Comparison of ENCODE assay signal across 13 mouse cellular contexts in genomic region chr4:105223101-105223924, GRCm38 (mm10).
DNase-seq lines count a peak whose midpoint lies in the region; ATAC-seq and TF ChIP-seq lines count a peak whose summit lies in the region.
"Had no signal": no experiment of that assay in that cellular context is flagged by ENCODE, and none has a peak within 500 bp of the region (broad histone marks: within the 10 kb centered on the region; RNA-seq: fewer than 3 reads in every experiment).

No protein-coding gene starts in this region.

- H3K27me3 ChIP-seq in heart, embryonic 13.5 days (replicated peaks): no peaks in the 10 kb centered on the region
- no peaks in the 10 kb centered on the region for H3K27me3 ChIP-seq in lung, postnatal 0 days (replicated peaks; ENCODE audit: insufficient read depth, low read length)
- no peaks in the 10 kb centered on the region for H3K27me3 ChIP-seq in embryonic facial prominence, embryonic 13.5 days
- H3K27me3 ChIP-seq: embryonic facial prominence, embryonic 15.5 days had no signal

- H3K9me3 ChIP-seq in heart, embryonic 13.5 days: no peaks in the 10 kb centered on the region
- H3K9me3 ChIP-seq in lung, postnatal 0 days (ENCODE audit: low read length): no peaks in the 10 kb centered on the region
- H3K9me3 ChIP-seq in embryonic facial prominence, embryonic 13.5 days: no peaks in the 10 kb centered on the region
- H3K9me3 ChIP-seq: embryonic facial prominence, embryonic 15.5 days had no signal

- intact Hi-C loops in heart, postnatal 25 days (cut with DNase I): loop anchor here (1.0 to 5.0 kb wide), 2 partner anchors 36 to 94 kb away; no protein-coding TSS in a partner anchor

- H3K9ac ChIP-seq in heart, embryonic 13.5 days: no peak overlapping the region
- no peak overlapping the region for H3K9ac ChIP-seq in lung, postnatal 0 days (replicated peaks; ENCODE audit: low read depth)
- H3K9ac ChIP-seq in embryonic facial prominence, embryonic 13.5 days: no peak overlapping the region
- H3K9ac ChIP-seq: embryonic facial prominence, embryonic 15.5 days had no signal

- no peak for DNase-seq in heart, postnatal 25 days (ENCODE audit: low spot score)
- DNase-seq in lung, postnatal 0 days (ENCODE audit: low spot score): no peak
- DNase-seq in lung, postnatal 14 days: no peak
- DNase-seq in right cerebral cortex, postnatal 25 days: no peak
- no peak for DNase-seq in embryo, embryonic 10 days (ENCODE audit: low spot score)
- DNase-seq: cerebellum, postnatal 14 days; midbrain, embryonic 14.5 days; right cerebral cortex, adult 18-20 months; thymus, postnatal 25 days had no signal

- peaks cover 46% of the 10 kb centered on the region for H3K36me3 ChIP-seq in heart, embryonic 13.5 days
- peaks cover 32% of the 10 kb centered on the region for H3K36me3 ChIP-seq in lung, postnatal 0 days (ENCODE audit: insufficient read depth, low read length)
- peaks cover 99% of the 10 kb centered on the region for H3K36me3 ChIP-seq in embryonic facial prominence, embryonic 13.5 days

- peak overlapping the region; percentile 37 for H3K27ac ChIP-seq in heart, embryonic 13.5 days (replicated peaks)
- peak overlapping the region; percentile 16; the same call in 1 of the 2 replicates for H3K27ac ChIP-seq in lung, postnatal 0 days (ENCODE audit: low read length)
- H3K27ac ChIP-seq in embryonic facial prominence, embryonic 13.5 days: peak overlapping the region; percentile 28
- H3K27ac ChIP-seq: embryonic facial prominence, embryonic 15.5 days had no signal

- TF ChIP-seq CTCF in lung, postnatal 0 days (IDR thresholded peaks at IDR 0.05): no peak

- no peak for TF ChIP-seq EP300 in lung, postnatal 0 days (IDR thresholded peaks at IDR 0.05)

- H3K4me3 ChIP-seq in heart, embryonic 13.5 days: no peak overlapping the region
- no peak overlapping the region for H3K4me3 ChIP-seq in lung, postnatal 0 days (ENCODE audit: low read depth, low read length)
- no peak overlapping the region for H3K4me3 ChIP-seq in embryonic facial prominence, embryonic 13.5 days
- H3K4me3 ChIP-seq: embryonic facial prominence, embryonic 15.5 days had no signal

- 73% methylated on average over 5 of the region's 5 CpGs for WGBS in heart, embryonic 13.5 days
- WGBS in lung, postnatal 0 days: 68% methylated on average over 5 of the region's 5 CpGs
- 79% methylated on average over 5 of the region's 5 CpGs for WGBS in embryonic facial prominence, embryonic 13.5 days

- H3K4me1 ChIP-seq in heart, embryonic 13.5 days: peaks cover 19% of the 10 kb centered on the region
- H3K4me1 ChIP-seq in lung, postnatal 0 days (ENCODE audit: insufficient read depth, low read depth, low read length): no peaks in the 10 kb centered on the region; the same call in 1 of the 2 replicates
- H3K4me1 ChIP-seq in embryonic facial prominence, embryonic 13.5 days: 0 out of 2 replicates have a peak, but pooled peaks cover 8% of the 10 kb centered on the region

- ATAC-seq in heart, embryonic 13.5 days (ENCODE audit: extremely low read depth, insufficient number of reproducible peaks, low FRiP score, low TSS enrichment): no peak
- ATAC-seq in lung, postnatal 0 days: no peak
- ATAC-seq in embryonic facial prominence, embryonic 13.5 days (ENCODE audit: insufficient number of reproducible peaks, insufficient read depth, low FRiP score, low TSS enrichment, low read depth): no peak
- ATAC-seq: CD4-positive, CD25-positive, alpha-beta regulatory T cell, adult 4 months had no signal

- H3K4me2 ChIP-seq in heart, embryonic 13.5 days: no peak overlapping the region
- no peak overlapping the region for H3K4me2 ChIP-seq in lung, postnatal 0 days (replicated peaks; ENCODE audit: low read depth, low read length)
- H3K4me2 ChIP-seq in embryonic facial prominence, embryonic 13.5 days: no peak overlapping the region
- H3K4me2 ChIP-seq: embryonic facial prominence, embryonic 15.5 days had no signal
